Mouse (Mus musculus) kidney, adult 2 months (tissue): Measurements from ENCODE around the gene Catip.

Experiments used
- CTCF ChIP-seq: fragments of 200-500 bp; conservative IDR thresholded peaks from 2 replicates; pipeline ENCODE4 v1.5.1; 2011; ENCODE audit warnings: low read depth, mild to moderate bottlenecking, control low read depth, low read length, moderate library complexity, mixed read lengths; ENCODE audit not compliant: insufficient read depth, insufficient read length
- POLR2A ChIP-seq: fragments of 200-500 bp; IDR thresholded peaks from one replicate; pipeline ENCODE4 v1.6.1; 2011; ENCODE audit warnings: low read depth, low read length, control low read depth

- no peak for TF ChIP-seq CTCF
- TF ChIP-seq POLR2A, result no peak
Observed at GRCm38 (mm10) chr1:74393010-74393409, 31.1 kb downstream of the Catip start.
